Mouse (Mus musculus): ENCODE measurements at regions not wholly inside any gene's neighbourhood (a gene's known extent, or its start where the extent isn't known, plus 50 kb on each side); places are given as distances from the start of the nearest gene placed in this dataset.
A peak's percentile ranks its signal among the peaks of the same experiment; 100 is the strongest.

GRCm38 (mm10) chr1:138011581-138011980, 163.9 kb downstream of the Ptprc start:
- no peak for DNase-seq

GRCm38 (mm10) chr1:138010910-138011477, 164.5 kb downstream of the Ptprc start:
- no peak for DNase-seq

DNA sequence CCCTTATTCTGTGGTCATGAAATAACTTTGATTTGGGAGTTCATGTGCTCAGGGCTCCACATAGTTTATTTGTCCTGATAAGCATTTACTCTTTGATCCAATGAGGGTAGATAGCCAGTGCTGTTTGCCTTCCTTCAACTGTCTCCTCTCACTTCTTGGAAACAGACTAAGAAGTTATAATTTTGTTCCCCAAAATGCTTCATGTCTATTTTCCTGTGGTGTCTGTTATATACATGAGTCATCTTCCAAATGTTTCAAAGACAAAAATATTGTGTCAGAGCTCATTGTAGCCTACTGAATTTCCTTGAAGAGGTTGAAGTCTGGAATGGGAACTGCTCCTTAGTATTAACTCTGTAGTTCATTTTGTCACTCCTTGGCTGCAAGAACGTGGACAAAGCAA, 168.7 kb downstream of the Ptprc start:
- DNase-seq: no peak

DNA sequence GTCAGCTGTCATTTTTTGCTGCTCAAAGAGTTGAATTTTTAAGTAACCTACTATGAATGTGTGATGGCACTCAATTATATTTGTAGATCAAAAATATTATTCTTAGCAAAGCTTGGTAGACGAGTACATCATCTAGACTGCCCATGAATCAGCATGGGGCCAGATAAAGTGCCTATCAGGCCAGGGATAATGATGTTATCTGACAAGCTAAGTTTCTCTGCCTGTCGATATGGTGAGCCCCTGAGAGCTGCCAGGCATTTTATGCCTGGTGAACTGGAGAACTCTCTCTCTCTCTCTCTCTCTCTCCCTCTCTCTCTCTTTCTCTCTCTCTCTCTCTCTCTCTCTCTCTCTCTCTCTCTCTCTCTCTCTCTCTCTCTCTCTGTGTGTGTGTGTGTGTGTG, 171.2 kb downstream of the Ptprc start:
- no peak for DNase-seq

DNA sequence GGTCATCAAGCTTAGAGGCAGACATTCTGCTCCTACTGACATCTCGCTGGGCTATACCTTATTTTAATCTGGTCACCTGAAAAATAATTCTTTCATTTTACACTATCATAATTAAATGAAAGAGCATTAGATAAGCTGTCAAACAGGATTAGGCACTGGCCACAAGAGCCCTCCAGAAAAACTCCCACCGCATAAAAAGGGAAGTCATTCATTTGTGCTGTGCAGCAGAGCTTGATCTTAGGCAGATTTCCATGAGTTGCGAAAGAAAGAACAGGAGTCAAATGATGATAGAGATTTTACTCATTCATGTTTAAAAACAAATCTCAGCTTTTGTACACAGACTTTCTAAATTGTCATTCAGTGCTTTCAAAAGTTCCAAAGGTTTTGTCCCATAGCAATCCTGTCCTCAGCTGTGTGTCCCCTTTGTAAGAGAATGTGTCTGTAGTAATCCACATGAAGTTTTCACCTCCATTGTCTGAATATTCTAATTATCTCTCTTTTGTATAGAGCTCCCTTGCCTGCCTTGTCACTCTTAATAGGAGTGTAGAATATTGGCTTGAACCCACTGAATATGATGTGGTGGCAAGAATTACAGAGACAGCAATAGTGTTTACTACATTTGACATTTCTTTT, 176.1 kb downstream of the Ptprc start:
- DNase-seq: no peak

- DNase-seq: no peak
Observed at GRCm38 (mm10) chr1:137996041-137996440, 179.5 kb downstream of the Ptprc start.

DNA sequence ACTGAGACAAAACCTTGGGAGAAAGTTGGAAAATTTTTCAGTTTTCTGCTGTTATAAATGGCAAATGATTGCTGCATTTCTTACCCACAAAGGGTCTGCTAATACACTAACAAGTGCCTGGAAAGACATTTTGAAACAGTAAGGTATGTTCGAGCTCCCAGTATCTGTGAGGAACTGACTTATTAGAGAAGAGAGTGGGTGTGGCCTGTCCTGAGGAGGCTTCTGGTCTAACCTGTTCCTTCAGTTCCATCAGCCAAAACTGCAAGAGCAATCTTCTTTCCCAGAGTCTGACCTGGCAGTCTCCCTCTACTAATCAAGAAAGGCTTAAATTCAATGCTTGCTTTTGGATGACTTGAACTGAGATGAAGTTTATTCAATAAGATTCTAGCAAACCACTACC, 183.6 kb downstream of the Ptprc start:
- DNase-seq: no peak

- no peak for DNase-seq
Observed at GRCm38 (mm10) chr1:137991412-137991811, 184.1 kb downstream of the Ptprc start.

GRCm38 (mm10) chr1:137973406-137973805, 202.1 kb downstream of the Ptprc start:
- DNase-seq: no peak

DNA sequence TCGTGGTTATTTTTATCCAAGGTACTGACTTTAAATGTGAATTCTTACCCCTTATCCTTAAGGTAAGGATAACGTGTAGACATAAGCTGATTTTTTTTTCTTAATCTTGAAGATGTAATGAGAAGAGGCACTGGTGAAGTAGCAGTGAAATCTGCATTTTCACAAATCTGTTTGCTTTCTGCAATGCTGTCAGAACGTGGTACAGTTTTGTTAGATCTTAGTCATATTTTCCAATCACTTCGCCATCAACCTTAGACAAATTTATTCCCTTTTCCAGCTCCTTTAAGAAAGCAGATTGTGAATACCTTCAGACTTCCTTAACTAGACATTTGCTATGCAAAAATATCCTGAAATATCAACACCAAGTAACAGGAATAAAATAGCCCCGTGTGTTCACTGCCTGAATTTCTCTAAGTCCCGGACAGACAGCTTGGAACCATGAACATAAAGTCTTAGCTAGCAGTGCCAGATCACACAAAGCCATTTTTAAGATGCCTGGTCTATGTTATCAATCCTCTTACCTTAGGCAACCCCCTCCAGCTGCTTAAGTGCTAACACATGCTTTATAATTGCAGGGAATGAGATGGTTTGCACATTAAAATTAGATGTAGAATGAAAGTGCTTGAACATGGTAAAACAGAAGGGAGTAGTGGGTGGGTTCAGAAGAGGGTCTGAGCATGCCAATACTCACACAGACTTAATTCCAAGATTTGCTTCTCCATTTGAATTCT, 202.7 kb downstream of the Ptprc start:
- DNase-seq: no peak

- no peak for DNase-seq
Observed at GRCm38 (mm10) chr1:137966151-137966836, 209.2 kb downstream of the Ptprc start.

GRCm38 (mm10) chr1:137963656-137964055, 211.9 kb downstream of the Ptprc start:
- no peak for DNase-seq

- no peak for DNase-seq
Observed at GRCm38 (mm10) chr1:137958040-137958439, 217.5 kb downstream of the Ptprc start.

- no peak for DNase-seq
Observed at GRCm38 (mm10) chr1:137955993-137956392, 219.5 kb downstream of the Ptprc start.

- DNase-seq: no peak
Observed at GRCm38 (mm10) chr1:137955139-137955538, 220.4 kb downstream of the Ptprc start.

- DNase-seq: no peak
Observed at GRCm38 (mm10) chr1:137953369-137953768, 222.1 kb downstream of the Ptprc start.

- DNase-seq: no peak
Observed at GRCm38 (mm10) chr1:137952777-137953176, 222.7 kb downstream of the Ptprc start.

DNA sequence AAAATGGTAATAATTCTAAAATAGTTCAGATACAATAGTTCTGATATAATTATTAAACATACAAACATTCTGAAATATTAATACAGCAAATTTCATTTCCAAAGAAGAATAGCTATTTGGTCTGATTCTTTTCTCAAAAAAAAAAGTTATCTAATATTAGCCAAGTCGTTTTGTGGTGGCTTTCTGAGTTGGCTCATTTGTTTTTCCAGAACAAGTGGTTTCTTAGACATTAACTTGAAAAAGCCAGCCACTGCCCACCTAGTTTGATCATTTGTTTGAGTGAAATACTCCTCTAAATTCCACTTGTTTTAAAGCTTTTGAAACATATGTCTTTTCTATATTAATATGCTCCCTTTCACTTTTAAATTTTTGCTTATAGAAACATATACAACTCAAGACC, 227.6 kb downstream of the Ptprc start:
- no peak for DNase-seq

DNA sequence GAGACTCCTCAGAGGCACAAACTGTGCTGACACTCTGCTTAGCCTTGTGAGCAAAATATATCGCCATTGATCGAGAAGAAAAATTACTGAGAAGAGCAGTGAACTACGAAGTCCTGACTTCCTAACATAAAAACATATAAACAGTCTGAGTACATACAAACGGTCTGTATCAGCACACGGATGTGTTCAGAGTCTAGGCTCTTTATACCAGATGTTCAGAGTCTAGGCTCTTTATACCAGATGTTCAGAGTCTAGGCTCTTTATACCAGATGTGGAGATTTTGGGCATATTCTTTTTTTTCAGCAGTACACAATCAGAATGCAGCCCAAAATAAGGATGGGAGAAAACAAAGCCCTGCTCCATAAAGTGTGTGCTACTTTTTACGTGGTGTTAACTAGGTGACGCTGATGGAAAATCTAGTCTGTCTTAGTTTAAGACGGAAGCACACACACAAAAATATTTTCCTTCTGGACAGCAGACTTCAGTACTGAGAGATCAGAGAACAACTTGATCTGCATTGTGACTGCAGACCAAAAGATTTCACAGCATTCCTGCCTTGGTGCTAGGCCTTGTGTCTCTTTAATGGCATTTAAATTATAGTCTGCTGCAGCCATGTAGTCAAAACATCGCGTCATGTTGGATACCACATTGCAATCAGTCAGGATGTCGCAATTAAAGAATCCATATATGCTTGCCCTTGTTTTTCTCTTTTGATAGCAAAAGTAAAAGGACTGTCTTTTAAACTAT, 233.6 kb downstream of the Ptprc start:
- DNase-seq: no peak

- no peak for DNase-seq
Observed at GRCm38 (mm10) chr1:137935746-137936145, 239.8 kb downstream of the Ptprc start.

DNA sequence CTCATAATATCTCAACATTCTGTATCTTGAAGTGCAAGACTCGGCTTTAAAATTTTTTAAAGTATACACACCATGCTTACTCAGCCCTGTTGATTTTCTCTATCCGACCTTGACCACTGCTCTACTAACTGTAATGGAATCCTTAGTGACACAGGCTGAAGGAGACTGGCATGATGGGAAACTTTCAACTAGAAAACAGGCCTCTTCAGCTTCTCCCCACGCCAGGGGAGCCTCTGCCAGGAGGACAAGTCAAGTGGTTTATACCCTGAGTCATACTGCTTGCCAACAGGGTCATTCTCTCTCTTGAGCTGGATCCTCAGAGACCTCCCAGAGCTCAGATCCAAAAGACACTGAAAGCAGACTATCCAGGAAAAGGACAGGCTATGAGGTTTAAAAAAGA, 245.7 kb downstream of the Ptprc start:
- DNase-seq: no peak

DNA sequence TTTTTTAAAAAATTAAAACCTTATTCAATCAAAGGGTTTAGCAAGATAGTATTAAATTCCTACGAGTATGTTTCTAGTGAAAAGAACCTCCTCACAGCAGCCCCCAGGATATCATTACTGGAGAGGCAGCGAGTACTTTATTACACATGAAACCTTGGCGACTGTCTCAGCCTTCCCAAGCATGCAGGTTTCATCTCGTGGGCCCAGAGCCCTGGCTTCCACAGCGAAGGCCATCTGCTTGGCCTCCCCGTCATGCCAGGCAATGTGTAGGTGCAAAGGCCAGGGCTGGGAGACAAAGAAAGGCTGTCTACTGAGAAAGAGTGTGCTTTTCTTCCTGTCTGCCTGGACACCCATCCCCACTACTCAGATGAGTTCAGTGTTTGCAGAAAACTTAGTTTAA, 247.0 kb downstream of the Ptprc start:
- peak; percentile 30 for DNase-seq

- DNase-seq: peak; percentile 75
Observed at GRCm38 (mm10) chr1:137927953-137928352, 247.6 kb downstream of the Ptprc start.
